Mouse (Mus musculus) forebrain, embryonic 16.5 days (tissue): ENCODE measurements around the gene Megf6. TPM values are rescaled to one million over a fixed set of nuclear protein-coding genes. Genes with fewer than 3 reads are reported as not detected.

Experiments
- ATAC-seq: fragments of 200-750 bp; cut with Nextera tagmentation; 2 replicates; pipeline ENCODE4 v1.8.0; 2017; ENCODE audit warnings: mild to moderate bottlenecking, moderate library complexity
- H3K27ac ChIP-seq: fragments of 300-500 bp; sonication (generic); 2 replicates; pipeline ENCODE4 v1.5.1; 2014; ENCODE audit warnings: low read length, control low read depth
- H3K27me3 ChIP-seq: fragments of 300-500 bp; sonication (generic); replicated peaks from 2 replicates; pipeline ENCODE4 v1.6.1; 2014; ENCODE audit warnings: low read length; ENCODE audit not compliant: control insufficient read depth, insufficient read depth
- H3K36me3 ChIP-seq: fragments of 300-500 bp; sonication (generic); 2 replicates; pipeline ENCODE4 v1.6.1; 2014; ENCODE audit not compliant: control insufficient read depth, insufficient read depth
- H3K4me1 ChIP-seq: fragments of 300-500 bp; sonication (generic); replicated peaks from 2 replicates; pipeline ENCODE4 v1.6.1; 2014; ENCODE audit warnings: low read length; ENCODE audit not compliant: control insufficient read depth, insufficient read depth
- H3K4me2 ChIP-seq: fragments of 300-500 bp; sonication (generic); 2 replicates; pipeline ENCODE4 v1.6.1; 2014; ENCODE audit warnings: mild to moderate bottlenecking, low read length, control low read depth
- H3K4me3 ChIP-seq: fragments of 300-500 bp; sonication (generic); replicated peaks from 2 replicates; pipeline ENCODE4 v1.5.1; 2014; ENCODE audit warnings: mild to moderate bottlenecking, low read length, control low read depth
- H3K9ac ChIP-seq: fragments of 300-500 bp; sonication (generic); replicated peaks from 2 replicates; pipeline ENCODE4 v1.6.1; 2014; ENCODE audit warnings: low read depth, low read length, control low read depth
- H3K9me3 ChIP-seq: fragments of 300-500 bp; sonication (generic); 2 replicates; pipeline ENCODE4 v1.6.1; 2016; ENCODE audit warnings: low read length; ENCODE audit not compliant: control insufficient read depth
- WGBS: fragments of 180-500 bp; shearing (Covaris S2); extraction: QIAGEN DNeasy Blood & Tissue Kit; methylation state at CpG from one replicate; pipeline ENCODE4 v1.1.7; 2014; 5-methylcytosine and 5-hydroxymethylcytosine counted together
- polyA plus RNA-seq: library from polyadenylated mRNA; unstranded; fragments of >200 nt; fragmentation: Nextera tagmentation; extraction: Ambion mirVana; gene quantifications from 2 replicates; pipeline ENCODE4 v1.2.1, GENCODE M21; 2015

The Megf6 gene
- polyA plus RNA-seq, 1 experiment from 2014 or later, result 10.0 TPM

DNA sequence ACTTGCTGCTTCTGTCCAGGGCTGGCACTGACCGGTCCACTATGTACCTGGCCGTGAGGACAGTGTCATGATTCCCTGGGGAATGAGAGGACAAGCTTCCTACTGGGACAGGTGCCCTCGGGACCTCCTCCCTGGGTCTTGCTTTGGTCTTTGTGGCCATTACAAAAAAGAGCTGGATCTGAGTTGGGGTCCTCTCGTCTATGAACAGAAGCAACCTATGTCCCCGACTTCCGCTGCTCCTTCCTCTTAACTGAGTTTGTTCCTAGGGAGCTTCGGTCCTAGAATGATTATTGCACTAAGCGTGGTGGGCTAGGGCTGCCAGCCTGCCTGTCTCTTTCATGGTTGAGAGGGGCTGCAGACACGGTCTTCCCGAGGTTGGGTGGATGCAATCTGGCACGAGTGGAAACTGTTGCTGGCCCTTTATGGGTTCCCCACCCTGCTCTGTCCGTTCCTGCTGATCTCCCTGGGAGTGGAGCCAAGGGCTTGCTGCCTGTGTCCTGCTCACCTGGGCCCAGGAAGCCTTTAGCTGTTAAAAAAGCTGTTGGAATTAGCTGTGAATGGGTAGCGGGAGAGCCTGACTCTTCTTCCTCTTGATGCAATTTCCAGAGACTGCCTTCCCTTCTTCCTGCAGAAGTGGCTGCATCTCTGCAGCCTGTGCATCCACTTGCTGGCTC lies 1.5 kb downstream of the Megf6 start:
- ATAC-seq, result no peak

DNA sequence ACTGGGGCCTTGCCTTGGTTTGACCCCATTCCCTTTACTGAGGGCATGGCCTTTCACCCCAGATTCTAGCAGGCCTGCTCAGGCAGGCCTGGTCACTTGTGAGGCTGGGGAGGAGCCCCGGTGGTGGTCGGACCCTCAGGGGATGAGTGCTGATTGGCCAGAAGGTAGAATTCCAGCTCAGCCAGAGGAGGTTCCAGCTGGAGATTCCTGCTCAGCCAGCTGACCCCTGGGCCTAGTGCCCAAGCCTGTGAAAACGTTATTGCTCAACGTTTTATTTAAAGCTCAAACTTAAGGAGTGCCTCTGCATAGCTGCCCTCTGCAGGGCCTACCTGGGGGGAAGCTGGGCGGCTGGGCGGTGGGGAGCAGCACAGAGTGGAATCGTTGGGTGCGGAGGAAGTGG lies 6.7 kb downstream of the Megf6 start:
- Histone ChIP-seq H3K4me2 (no peak overlapping the region), H3K36me3 (no peaks in the 10 kb centered on the region), H3K4me3 (no peak overlapping the region), H3K27ac (no peak overlapping the region), H3K27me3 (no peaks in the 10 kb centered on the region), H3K9ac (no peak overlapping the region), H3K9me3 (no peaks in the 10 kb centered on the region), H3K4me1 (no peaks in the 10 kb centered on the region)
- ATAC-seq, result no peak
- WGBS, result 82% methylated on average over 8 of the region's 8 CpGs

More for the DNA sequence above, 1.5 kb downstream of the Megf6 start:
- Histone ChIP-seq H3K4me1 (peaks cover 21% of the 10 kb centered on the region), H3K9me3 (no peaks in the 10 kb centered on the region), H3K4me2 (peak overlapping the region; percentile 99), H3K4me3 (no peak overlapping the region), H3K27me3 (peaks cover 22% of the 10 kb centered on the region), H3K27ac (no peak overlapping the region), H3K36me3 (no peaks in the 10 kb centered on the region), H3K9ac (no peak overlapping the region; the same call in 1 of the 2 replicates)
- 39% methylated on average over 13 of the region's 13 CpGs for WGBS

DNA sequence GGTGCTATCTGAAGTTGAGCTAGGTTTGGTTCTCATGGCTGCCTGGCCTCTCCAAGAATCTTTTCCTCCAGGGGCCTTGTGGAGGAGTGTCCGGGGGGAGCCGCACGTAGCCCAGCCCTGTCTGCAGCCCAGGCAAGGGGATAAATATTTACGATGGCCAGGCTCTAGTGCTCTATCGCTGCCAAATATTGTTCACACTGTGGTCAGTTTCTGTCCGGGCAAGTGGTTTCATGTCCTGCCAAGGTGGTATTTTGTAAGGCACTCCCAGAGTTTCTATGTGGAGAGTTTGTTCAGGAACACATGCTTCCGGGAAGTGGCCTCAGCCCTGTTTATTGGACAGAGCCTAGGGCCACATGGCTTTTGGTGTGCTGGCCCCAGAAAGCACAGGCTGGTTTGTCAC lies 10.5 kb downstream of the Megf6 start:
- WGBS, result 90% methylated on average over 7 of the region's 7 CpGs
- H3K9me3 ChIP-seq, result no peaks in the 10 kb centered on the region
- ATAC-seq, result no peak
- H3K9ac ChIP-seq, result no peak overlapping the region
- H3K4me2 ChIP-seq, result no peak overlapping the region
- no peaks in the 10 kb centered on the region for H3K4me1 ChIP-seq
- H3K36me3 ChIP-seq, result no peaks in the 10 kb centered on the region
- H3K4me3 ChIP-seq, result no peak overlapping the region
- H3K27me3 ChIP-seq, result no peaks in the 10 kb centered on the region
- no peak overlapping the region for H3K27ac ChIP-seq

DNA sequence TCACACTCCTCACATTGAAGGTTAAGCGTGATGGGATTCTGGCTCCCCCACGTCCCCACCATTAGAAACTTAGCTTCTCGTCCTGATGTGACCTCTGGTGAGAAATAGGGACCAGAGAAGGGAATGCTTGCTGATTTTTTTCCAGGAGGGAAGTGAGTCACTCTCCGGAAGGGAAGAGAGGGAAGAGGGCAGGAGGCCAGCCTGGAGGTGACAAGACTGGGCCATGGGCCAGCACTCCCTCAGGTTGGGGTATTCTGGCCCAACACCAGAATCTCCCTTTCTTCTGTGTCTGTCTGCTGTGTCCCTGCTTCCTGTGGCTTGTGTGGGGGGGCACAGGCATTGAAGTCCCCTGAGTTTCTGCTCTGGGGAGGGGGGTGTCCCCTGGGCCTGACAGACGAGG lies 13.0 kb downstream of the Megf6 start:
- Histone ChIP-seq H3K9me3 (no peaks in the 10 kb centered on the region), H3K27ac (no peak overlapping the region), H3K36me3 (no peaks in the 10 kb centered on the region), H3K4me1 (no peaks in the 10 kb centered on the region), H3K27me3 (no peaks in the 10 kb centered on the region), H3K9ac (no peak overlapping the region), H3K4me3 (no peak overlapping the region), H3K4me2 (no peak overlapping the region)
- no peak for ATAC-seq
- 66% methylated on average over 5 of the region's 5 CpGs for whole genome bisulfite sequencing

DNA sequence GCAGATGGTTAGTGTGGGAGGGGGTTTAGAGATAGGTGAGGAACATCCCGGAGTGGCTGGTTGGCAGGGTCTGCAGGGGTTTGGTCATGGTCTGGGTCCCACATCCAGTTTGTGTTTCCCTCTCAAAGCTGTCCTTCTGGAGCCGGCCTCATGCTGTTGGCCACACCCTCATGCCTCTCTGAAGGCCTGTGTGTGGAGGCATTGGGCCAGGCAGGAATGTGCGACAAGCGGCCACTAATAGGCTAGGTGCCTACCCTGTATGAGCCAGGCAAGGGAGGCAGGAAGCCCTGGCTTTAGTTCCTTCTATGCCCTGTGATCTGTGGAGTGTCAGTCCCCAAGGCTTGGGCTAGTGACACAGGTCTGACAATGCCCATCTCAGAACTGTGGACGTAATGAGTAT lies 14.5 kb downstream of the Megf6 start:
- no peaks in the 10 kb centered on the region for H3K36me3 ChIP-seq
- 82% methylated on average over 5 of the region's 5 CpGs for WGBS
- no peak for ATAC-seq

DNA sequence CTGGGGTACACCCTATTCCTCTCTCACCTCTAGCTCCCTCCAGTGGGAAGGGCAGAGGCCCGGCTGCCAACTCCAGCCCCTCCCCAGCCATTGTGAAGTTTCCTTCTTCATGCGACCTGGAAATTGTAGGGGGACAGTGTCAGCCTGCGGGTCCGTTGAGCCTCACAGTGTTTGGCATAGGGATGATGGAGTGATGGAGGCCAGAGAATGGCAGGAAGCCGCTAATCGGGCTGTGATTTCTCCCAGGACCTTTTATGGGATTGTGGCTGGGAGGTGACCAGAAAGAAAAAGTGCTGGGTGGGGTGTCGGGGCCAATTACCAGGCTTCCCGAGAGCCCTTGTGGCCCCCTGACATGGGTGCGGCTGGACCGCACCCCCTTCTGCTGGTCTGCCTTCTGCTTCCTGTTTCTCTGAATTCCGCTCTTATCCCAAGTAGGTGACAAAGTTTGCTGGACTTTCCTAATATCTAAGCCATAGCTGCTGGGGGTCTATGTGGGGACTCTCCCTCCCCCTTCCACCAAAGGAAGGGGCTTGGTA lies 15.5 kb downstream of the Megf6 start:
- no peak overlapping the region for H3K27ac ChIP-seq
- no peak overlapping the region for H3K4me2 ChIP-seq
- WGBS, result 87% methylated on average over 11 of the region's 11 CpGs
- H3K4me3 ChIP-seq, result no peak overlapping the region
- H3K9me3 ChIP-seq, result no peaks in the 10 kb centered on the region
- H3K4me1 ChIP-seq, result no peaks in the 10 kb centered on the region
- no peak overlapping the region for H3K9ac ChIP-seq
- no peaks in the 10 kb centered on the region for H3K27me3 ChIP-seq
- no peaks in the 10 kb centered on the region for H3K36me3 ChIP-seq
- no peak for ATAC-seq

More for the DNA sequence above, 14.5 kb downstream of the Megf6 start:
- no peaks in the 10 kb centered on the region for H3K4me1 ChIP-seq
- H3K27ac ChIP-seq, result no peak overlapping the region
- H3K4me3 ChIP-seq, result no peak overlapping the region
- no peaks in the 10 kb centered on the region for H3K27me3 ChIP-seq
- H3K9ac ChIP-seq, result no peak overlapping the region
- no peak overlapping the region for H3K4me2 ChIP-seq
- no peaks in the 10 kb centered on the region for H3K9me3 ChIP-seq

DNA sequence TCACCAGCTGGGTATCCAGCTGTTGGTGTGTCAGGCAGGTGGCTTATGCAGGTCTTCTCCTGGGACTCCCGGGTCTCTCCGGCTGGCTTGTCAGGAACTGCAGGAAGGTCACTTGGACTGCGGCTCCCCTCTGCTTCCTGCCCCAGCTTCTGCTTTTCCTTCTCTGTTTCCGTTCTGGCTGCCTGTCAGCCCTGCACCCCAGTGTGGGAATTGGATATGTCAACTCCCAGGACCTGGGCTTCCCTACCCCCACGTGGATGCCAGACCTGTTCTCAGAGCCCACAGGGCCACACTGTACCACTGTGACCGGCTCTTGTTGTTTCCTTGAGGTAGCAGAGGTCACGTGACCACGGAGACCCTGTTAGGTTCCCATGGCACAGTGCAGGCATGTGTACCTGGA lies 18.4 kb downstream of the Megf6 start:
- Histone ChIP-seq H3K27ac (no peak overlapping the region), H3K4me1 (no peaks in the 10 kb centered on the region), H3K4me3 (no peak overlapping the region), H3K36me3 (no peaks in the 10 kb centered on the region), H3K9me3 (no peaks in the 10 kb centered on the region), H3K9ac (no peak overlapping the region), H3K27me3 (no peaks in the 10 kb centered on the region), H3K4me2 (no peak overlapping the region)
- no peak for ATAC-seq
- 88% methylated on average over 8 of the region's 8 CpGs for WGBS

DNA sequence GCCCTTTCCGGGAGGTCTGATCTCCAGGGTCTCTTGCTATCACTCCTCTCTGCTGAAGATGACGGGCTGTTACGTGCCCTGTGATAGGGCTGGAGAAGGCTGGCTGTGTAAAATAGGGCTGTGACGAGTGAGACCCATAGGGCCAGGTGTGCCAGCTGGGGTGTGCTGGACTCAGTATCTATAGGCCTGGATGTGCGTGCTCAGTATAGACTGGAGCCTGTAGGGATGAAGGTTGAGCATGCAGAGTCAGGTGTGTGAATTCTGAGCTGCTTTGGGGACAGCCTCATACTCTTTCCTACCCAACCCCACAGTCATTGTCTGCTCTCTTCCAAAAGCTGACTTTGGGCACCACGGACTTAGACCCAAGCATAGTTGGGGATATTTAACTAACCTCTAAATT lies 27.4 kb downstream of the Megf6 start:
- H3K4me3 ChIP-seq, result no peak overlapping the region
- WGBS, result 47% methylated on average over 6 of the region's 6 CpGs
- H3K9ac ChIP-seq, result no peak overlapping the region
- no peaks in the 10 kb centered on the region for H3K36me3 ChIP-seq
- no peak for ATAC-seq
- no peaks in the 10 kb centered on the region for H3K27me3 ChIP-seq
- no peak overlapping the region for H3K27ac ChIP-seq
- no peaks in the 10 kb centered on the region for H3K9me3 ChIP-seq
- H3K4me2 ChIP-seq, result no peak overlapping the region
- H3K4me1 ChIP-seq, result peaks cover 6% of the 10 kb centered on the region

DNA sequence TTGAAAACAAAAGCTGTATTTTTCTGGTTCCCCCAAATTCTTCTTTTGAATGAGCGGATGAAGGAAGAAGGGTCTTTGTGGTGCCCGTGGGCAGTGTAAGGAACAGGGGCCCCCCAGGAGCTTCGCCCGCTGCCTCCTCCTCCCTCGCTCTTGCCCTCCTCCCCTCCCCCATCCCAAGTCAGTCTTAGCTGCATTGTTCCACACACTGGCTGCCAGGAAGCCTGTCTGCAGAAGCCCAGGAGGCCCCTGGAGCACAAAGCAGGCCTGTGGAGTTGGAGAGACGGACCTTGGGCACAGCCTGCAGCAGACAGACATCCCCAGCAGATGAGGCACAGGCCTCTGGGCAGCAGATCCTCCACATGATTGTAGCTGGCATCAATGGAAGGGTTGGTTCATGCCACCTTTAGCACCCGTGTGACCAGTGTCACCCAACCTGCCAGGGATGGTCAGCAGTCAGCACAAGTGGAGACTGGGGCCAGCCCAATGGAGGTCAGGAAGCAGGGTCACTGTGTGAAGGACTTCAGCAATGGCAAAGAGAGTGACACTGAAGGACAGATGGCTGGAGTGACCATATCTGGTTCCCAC lies 27.9 kb downstream of the Megf6 start:
- ATAC-seq, result no peak
- Histone ChIP-seq H3K9ac (no peak overlapping the region), H3K27ac (no peak overlapping the region), H3K36me3 (no peaks in the 10 kb centered on the region), H3K4me2 (no peak overlapping the region), H3K27me3 (no peaks in the 10 kb centered on the region), H3K4me1 (peaks cover 6% of the 10 kb centered on the region), H3K4me3 (no peak overlapping the region), H3K9me3 (no peaks in the 10 kb centered on the region)
- WGBS, result 10% methylated on average over 7 of the region's 7 CpGs
